Mouse (Mus musculus) myocyte (in vitro differentiated cells): ENCODE results near the gene Grin2a. TPM values are rescaled to one million over a fixed set of nuclear protein-coding genes. Genes with fewer than 3 reads are reported as not detected.

Experiments used
- H3K27me3 ChIP-seq: one replicate; pipeline ENCODE4 v1.6.1; 2011; ENCODE audit not compliant: control insufficient read depth, insufficient read depth, insufficient read length
- H3K36me3 ChIP-seq: one replicate; pipeline ENCODE4 v1.6.1; 2011; ENCODE audit not compliant: control insufficient read depth, insufficient read depth
- H3K4me2 ChIP-seq: one replicate; pipeline ENCODE4 v1.6.1; 2011; ENCODE audit warnings: low read depth, control low read depth
- H3K4me3 ChIP-seq: one replicate; pipeline ENCODE4 v1.5.1; 2011; ENCODE audit warnings: mild to moderate bottlenecking, control low read depth, moderate library complexity
- H3K79me2 ChIP-seq: one replicate; pipeline ENCODE4 v1.6.1; 2011; ENCODE audit not compliant: control insufficient read depth, insufficient read depth
- H3ac ChIP-seq: one replicate; pipeline ENCODE4 v1.6.1; 2011; ENCODE audit not compliant: control insufficient read depth, insufficient read length
- CEBPB ChIP-seq: IDR thresholded peaks from 2 replicates; pipeline ENCODE4 v1.6.1; 2011; ENCODE audit warnings: mild to moderate bottlenecking, moderate library complexity; ENCODE audit not compliant: poor library complexity, insufficient read depth, severe bottlenecking
- E2F4 ChIP-seq: IDR thresholded peaks from one replicate; pipeline ENCODE4 v1.6.1; 2011; ENCODE audit warnings: mild to moderate bottlenecking, control low read depth, moderate library complexity; ENCODE audit not compliant: insufficient read depth
- MAX ChIP-seq: IDR thresholded peaks from one replicate; pipeline ENCODE4 v1.6.1; 2011; ENCODE audit warnings: low read depth, mild to moderate bottlenecking, control low read depth
- MYOD1 ChIP-seq, 3 experiments: IDR thresholded peaks; one replicate each; pipeline ENCODE4 v1.6.1; 2011; ENCODE audit warnings: control low read depth in 2 of 3, low read depth in 2 of 3, mild to moderate bottlenecking in 2 of 3, moderate library complexity in 1 of 3; ENCODE audit not compliant: insufficient read length in 2 of 3, control insufficient read depth in 1 of 3
- MYOG ChIP-seq, 3 experiments: IDR thresholded peaks; one replicate each; pipeline ENCODE4 v1.6.1; 2011; ENCODE audit warnings: control low read depth in 2 of 3, low read depth in 2 of 3, mild to moderate bottlenecking in 2 of 3; ENCODE audit not compliant: insufficient read length in 2 of 3, control insufficient read depth in 1 of 3, insufficient read depth in 1 of 3
- POLR2A ChIP-seq: IDR thresholded peaks from one replicate; pipeline ENCODE4 v1.6.1; 2011; ENCODE audit warnings: low read depth, mild to moderate bottlenecking, control low read depth, moderate library complexity; ENCODE audit not compliant: insufficient read length
- POLR2AphosphoS2 ChIP-seq: IDR thresholded peaks from one replicate; pipeline ENCODE4 v1.6.1; 2011; ENCODE audit warnings: low read depth, control low read depth; ENCODE audit not compliant: insufficient read length
- REST ChIP-seq: IDR thresholded peaks from one replicate; pipeline ENCODE4 v1.6.1; 2011; ENCODE audit warnings: mild to moderate bottlenecking, control low read depth, moderate library complexity; ENCODE audit not compliant: insufficient read depth, insufficient read length
- SRF ChIP-seq: IDR thresholded peaks from one replicate; pipeline ENCODE4 v1.6.1; 2011; ENCODE audit warnings: low read depth; ENCODE audit not compliant: control insufficient read depth, insufficient read length
- TCF12 ChIP-seq: IDR thresholded peaks from one replicate; pipeline ENCODE4 v1.6.1; 2011; ENCODE audit warnings: mild to moderate bottlenecking, control low read depth; ENCODE audit not compliant: poor library complexity, insufficient read depth, severe bottlenecking
- TCF3 ChIP-seq: IDR thresholded peaks from one replicate; pipeline ENCODE4 v1.6.1; 2011; ENCODE audit warnings: low read depth, control low read depth; ENCODE audit not compliant: insufficient read length
- USF1 ChIP-seq: IDR thresholded peaks from one replicate; pipeline ENCODE4 v1.6.1; 2011; ENCODE audit warnings: low read depth, mild to moderate bottlenecking, control low read depth, moderate library complexity
- polyA plus RNA-seq: library from polyadenylated mRNA; unstranded; fragments of >200 nt; fragmentation: generic; extraction: Trizol; gene quantifications from one replicate; pipeline ENCODE4 v1.2.1, GENCODE M21; 2012; ENCODE audit warnings: missing spikeins

Gene Grin2a
- polyA plus RNA-seq, 1 experiment, result 0.01 TPM

- Histone ChIP-seq H3K27me3 (peaks cover 16% of the 10 kb centered on the region), H3K4me2 (no peak overlapping the region), H3K36me3 (no peaks in the 10 kb centered on the region), H3K4me3 (no peak overlapping the region), H3ac (no peak overlapping the region), H3K79me2 (no peaks in the 10 kb centered on the region)
- TF ChIP-seq POLR2A (no peak), USF1 (no peak), POLR2AphosphoS2 (no peak), REST (no peak), SRF (no peak), CEBPB (no peak), MAX (no peak), MYOG (IDR thresholded peaks at IDR 0.05; ENCODE audit: control insufficient read depth in 1 of 3, insufficient read depth in 1 of 3, insufficient read length in 2 of 3, low read depth in 2 of 3) (no peak), E2F4 (no peak), TCF12 (no peak), TCF3 (no peak), MYOD1 (IDR thresholded peaks at IDR 0.05; ENCODE audit: control insufficient read depth in 1 of 3, insufficient read length in 2 of 3, low read depth in 2 of 3) (no peak)
Measured at GRCm38 (mm10) chr16:9904443-9904842, 90.9 kb downstream of the Grin2a start.

GRCm38 (mm10) chr16:9902680-9903463 lies 92.5 kb downstream of the Grin2a start:
- Histone ChIP-seq H3K4me3 (no peak overlapping the region), H3K79me2 (no peaks in the 10 kb centered on the region), H3K36me3 (no peaks in the 10 kb centered on the region), H3K27me3 (peaks cover 16% of the 10 kb centered on the region), H3K4me2 (no peak overlapping the region), H3ac (no peak overlapping the region)
- no peak for TF ChIP-seq MAX
- TF ChIP-seq SRF, result no peak
- TF ChIP-seq POLR2A, result no peak
- TF ChIP-seq MYOD1 (IDR thresholded peaks at IDR 0.05; ENCODE audit: control insufficient read depth in 1 of 3, insufficient read length in 2 of 3, low read depth in 2 of 3), result no peak
- no peak for TF ChIP-seq TCF12

GRCm38 (mm10) chr16:9901433-9901832 lies 93.9 kb downstream of the Grin2a start:
- Histone ChIP-seq H3K4me3 (no peak overlapping the region), H3K27me3 (peaks cover 16% of the 10 kb centered on the region), H3K79me2 (no peaks in the 10 kb centered on the region), H3K36me3 (no peaks in the 10 kb centered on the region), H3K4me2 (no peak overlapping the region), H3ac (no peak overlapping the region)
- TF ChIP-seq POLR2A, result no peak
- TF ChIP-seq SRF, result no peak
- TF ChIP-seq TCF12, result no peak
- TF ChIP-seq POLR2AphosphoS2, result no peak
- no peak for TF ChIP-seq REST
- TF ChIP-seq CEBPB, result no peak
- no peak for TF ChIP-seq MYOD1 (IDR thresholded peaks at IDR 0.05; ENCODE audit: control insufficient read depth in 1 of 3, insufficient read length in 2 of 3, low read depth in 2 of 3)
- TF ChIP-seq USF1, result no peak
- TF ChIP-seq E2F4, result no peak
- TF ChIP-seq MAX, result no peak
- no peak for TF ChIP-seq TCF3

GRCm38 (mm10) chr16:9900996-9901395 lies 94.4 kb downstream of the Grin2a start:
- Histone ChIP-seq H3ac (no peak overlapping the region), H3K4me3 (no peak overlapping the region), H3K79me2 (no peaks in the 10 kb centered on the region), H3K27me3 (peaks cover 16% of the 10 kb centered on the region), H3K36me3 (no peaks in the 10 kb centered on the region), H3K4me2 (no peak overlapping the region)
- no peak for TF ChIP-seq E2F4

GRCm38 (mm10) chr16:9900196-9900595 lies 95.2 kb downstream of the Grin2a start:
- TF ChIP-seq TCF3, result no peak
- TF ChIP-seq POLR2AphosphoS2, result no peak
- no peak for TF ChIP-seq POLR2A
- no peak for TF ChIP-seq TCF12
- no peak for TF ChIP-seq MYOD1 (IDR thresholded peaks at IDR 0.05; ENCODE audit: control insufficient read depth in 1 of 3, insufficient read length in 2 of 3, low read depth in 2 of 3)
- no peak for TF ChIP-seq E2F4
- no peak for TF ChIP-seq REST
- no peak for TF ChIP-seq SRF
- no peak for TF ChIP-seq MYOG (IDR thresholded peaks at IDR 0.05; ENCODE audit: control insufficient read depth in 1 of 3, insufficient read depth in 1 of 3, insufficient read length in 2 of 3, low read depth in 2 of 3)
- no peak for TF ChIP-seq USF1
- TF ChIP-seq MAX, result no peak
- TF ChIP-seq CEBPB, result no peak
- no peak overlapping the region for H3K4me2 ChIP-seq
- H3ac ChIP-seq, result no peak overlapping the region
- no peaks in the 10 kb centered on the region for H3K79me2 ChIP-seq
- no peak overlapping the region for H3K4me3 ChIP-seq
- H3K27me3 ChIP-seq, result peaks cover 12% of the 10 kb centered on the region
- H3K36me3 ChIP-seq, result no peaks in the 10 kb centered on the region
